Mouse (Mus musculus) myocyte (in vitro differentiated cells): ENCODE data around the gene AC134908.4.

ENCODE experiments used
- CEBPB ChIP-seq: IDR thresholded peaks from 2 replicates; pipeline ENCODE4 v1.6.1; 2011; ENCODE audit warnings: mild to moderate bottlenecking, moderate library complexity; ENCODE audit not compliant: poor library complexity, insufficient read depth, severe bottlenecking
- E2F4 ChIP-seq: IDR thresholded peaks from one replicate; pipeline ENCODE4 v1.6.1; 2011; ENCODE audit warnings: mild to moderate bottlenecking, control low read depth, moderate library complexity; ENCODE audit not compliant: insufficient read depth
- MAX ChIP-seq: IDR thresholded peaks from one replicate; pipeline ENCODE4 v1.6.1; 2011; ENCODE audit warnings: low read depth, mild to moderate bottlenecking, control low read depth
- MYOD1 ChIP-seq, 3 experiments: IDR thresholded peaks; one replicate each; pipeline ENCODE4 v1.6.1; 2011; ENCODE audit warnings: control low read depth in 2 of 3, low read depth in 2 of 3, mild to moderate bottlenecking in 2 of 3, moderate library complexity in 1 of 3; ENCODE audit not compliant: insufficient read length in 2 of 3, control insufficient read depth in 1 of 3
- MYOG ChIP-seq, 3 experiments: IDR thresholded peaks; one replicate each; pipeline ENCODE4 v1.6.1; 2011; ENCODE audit warnings: control low read depth in 2 of 3, low read depth in 2 of 3, mild to moderate bottlenecking in 2 of 3; ENCODE audit not compliant: insufficient read length in 2 of 3, control insufficient read depth in 1 of 3, insufficient read depth in 1 of 3
- POLR2A ChIP-seq: IDR thresholded peaks from one replicate; pipeline ENCODE4 v1.6.1; 2011; ENCODE audit warnings: low read depth, mild to moderate bottlenecking, control low read depth, moderate library complexity; ENCODE audit not compliant: insufficient read length
- POLR2AphosphoS2 ChIP-seq: IDR thresholded peaks from one replicate; pipeline ENCODE4 v1.6.1; 2011; ENCODE audit warnings: low read depth, control low read depth; ENCODE audit not compliant: insufficient read length
- SRF ChIP-seq: IDR thresholded peaks from one replicate; pipeline ENCODE4 v1.6.1; 2011; ENCODE audit warnings: low read depth; ENCODE audit not compliant: control insufficient read depth, insufficient read length
- TCF12 ChIP-seq: IDR thresholded peaks from one replicate; pipeline ENCODE4 v1.6.1; 2011; ENCODE audit warnings: mild to moderate bottlenecking, control low read depth; ENCODE audit not compliant: poor library complexity, insufficient read depth, severe bottlenecking
- USF1 ChIP-seq: IDR thresholded peaks from one replicate; pipeline ENCODE4 v1.6.1; 2011; ENCODE audit warnings: low read depth, mild to moderate bottlenecking, control low read depth, moderate library complexity

DNA sequence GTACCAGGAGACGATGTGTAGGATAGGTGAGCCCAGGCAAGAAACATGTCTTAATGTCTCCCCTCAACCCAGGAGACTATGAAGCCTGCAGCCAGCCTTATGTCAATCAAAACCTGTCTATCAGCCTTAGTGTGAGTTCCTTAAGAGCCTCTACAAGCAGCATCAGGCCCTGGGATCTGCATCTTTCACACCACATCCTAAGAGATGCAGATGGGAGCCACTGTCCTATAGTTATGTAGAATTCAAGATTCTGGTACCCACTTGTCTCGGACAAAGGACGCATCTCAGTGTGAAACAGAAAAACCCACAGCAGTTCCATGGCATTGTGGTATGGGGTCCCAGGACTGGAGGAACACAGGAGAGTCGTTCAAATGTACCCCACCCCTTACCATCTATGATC lies 40.4 kb downstream of the AC134908.4 start:
- no peak for TF ChIP-seq MAX
- TF ChIP-seq E2F4 = no peak
- TF ChIP-seq POLR2A = no peak
- no peak for TF ChIP-seq MYOG (IDR thresholded peaks at IDR 0.05; ENCODE audit: control insufficient read depth in 1 of 3, insufficient read depth in 1 of 3, insufficient read length in 2 of 3, low read depth in 2 of 3)
- TF ChIP-seq POLR2AphosphoS2 = no peak
- TF ChIP-seq USF1 = no peak
- TF ChIP-seq SRF = no peak
- TF ChIP-seq CEBPB = no peak
- no peak for TF ChIP-seq TCF12
- TF ChIP-seq MYOD1 (IDR thresholded peaks at IDR 0.05; ENCODE audit: control insufficient read depth in 1 of 3, insufficient read length in 2 of 3, low read depth in 2 of 3) = no peak
